Mouse (Mus musculus): ENCODE measurements around the gene Unc45b. TPM values are rescaled to one million over a fixed set of nuclear protein-coding genes. Genes with fewer than 3 reads are reported as not detected.

Unc45b gene
- 2.1 TPM for polyA plus RNA-seq (2014; fragmentation: Illumina TruSeq; extraction: RNeasy Lipid Tissue Mini Kit (QIAGEN cat#74804))

DNA sequence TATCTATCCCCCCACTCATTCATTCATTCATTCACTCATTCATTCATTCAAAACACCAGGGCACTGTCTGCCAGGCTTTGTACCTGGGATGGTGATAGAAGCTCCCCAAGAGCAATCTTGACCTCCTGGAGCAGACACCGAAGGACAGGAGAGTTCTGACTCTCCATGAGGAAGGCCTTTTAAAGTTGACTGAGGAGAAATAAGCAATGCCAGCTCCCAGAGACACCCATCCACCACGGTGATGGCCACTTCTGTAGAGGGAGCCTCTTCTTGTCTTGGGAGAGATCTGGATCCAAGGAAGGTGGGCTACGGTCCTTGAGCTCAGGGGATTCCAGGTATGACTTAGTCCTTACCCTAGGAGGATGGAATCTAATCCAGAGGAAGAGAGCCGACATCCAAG lies at the start of gene Unc45b:
Gene Unc45b, plus strand, starts transcription at position 301 of the 400 bp plus-strand sequence.

GRCm38 (mm10) chr11:82871031-82871446 lies 39.3 kb upstream of the Unc45b start, which contains the start of gene Rffl:
Gene Rffl (minus strand): TSS chr11:82871210.

GRCm38 (mm10) chr11:82890342-82890762 lies 20.0 kb upstream of the Unc45b start, which contains the start of gene Rad51d:
Gene Rad51d (minus strand): TSS chr11:82890614.

GRCm38 (mm10) chr11:82891936-82892335 lies 18.4 kb upstream of the Unc45b start, which contains the start of gene Fndc8:
Gene Fndc8 (plus strand): TSS chr11:82892124.

GRCm38 (mm10) chr11:82907651-82908607 lies 2.4 kb upstream of the Unc45b start, which contains the start of gene Nle1:
Gene Nle1 (minus strand): TSS chr11:82908411.

GRCm38 (mm10) chr11:82950736-82951481 lies 40.6 kb downstream of the Unc45b start, which contains the start of gene Slfn5:
Gene Slfn5 (plus strand): TSS chr11:82951349.

GRCm38 (mm10) chr11:82991469-82992166 lies 81.3 kb downstream of the Unc45b start, which contains the start of gene Slfn9:
Gene Slfn9 (minus strand): TSS chr11:82991830.

Other genes starting within 250 kb of the Unc45b start
- gene Cct6b, start 146.2 kb upstream of the Unc45b start, polyA plus RNA-seq (2014; fragmentation: Illumina TruSeq; extraction: RNeasy Lipid Tissue Mini Kit (QIAGEN cat#74804)), result not detected
- 25.3 TPM for gene Zfp830, start 146.2 kb upstream of the Unc45b start, polyA plus RNA-seq (2014; fragmentation: Illumina TruSeq; extraction: RNeasy Lipid Tissue Mini Kit (QIAGEN cat#74804))
- gene Lig3, start 129.4 kb upstream of the Unc45b start, polyA plus RNA-seq (2014; fragmentation: Illumina TruSeq; extraction: RNeasy Lipid Tissue Mini Kit (QIAGEN cat#74804)), result 37.7 TPM
- gene Rffl, start 39.3 kb upstream of the Unc45b start, polyA plus RNA-seq (2014; fragmentation: Illumina TruSeq; extraction: RNeasy Lipid Tissue Mini Kit (QIAGEN cat#74804)), result 10.5 TPM
- gene Rad51d, start 19.9 kb upstream of the Unc45b start, polyA plus RNA-seq (2014; fragmentation: Illumina TruSeq; extraction: RNeasy Lipid Tissue Mini Kit (QIAGEN cat#74804)), result 9.7 TPM
- not detected for gene Fndc8, start 18.4 kb upstream of the Unc45b start, polyA plus RNA-seq (2014; fragmentation: Illumina TruSeq; extraction: RNeasy Lipid Tissue Mini Kit (QIAGEN cat#74804))
- 4.3 TPM for gene Nle1, start 2.1 kb upstream of the Unc45b start, polyA plus RNA-seq (2014; fragmentation: Illumina TruSeq; extraction: RNeasy Lipid Tissue Mini Kit (QIAGEN cat#74804))
- gene Slfn5, start 40.8 kb downstream of the Unc45b start, polyA plus RNA-seq (2014; fragmentation: Illumina TruSeq; extraction: RNeasy Lipid Tissue Mini Kit (QIAGEN cat#74804)), result 20.1 TPM
- 39.7 TPM for gene Slfn9, start 81.3 kb downstream of the Unc45b start, polyA plus RNA-seq (2014; fragmentation: Illumina TruSeq; extraction: RNeasy Lipid Tissue Mini Kit (QIAGEN cat#74804))
- gene Slfn8, start 110.3 kb downstream of the Unc45b start, polyA plus RNA-seq (2014; fragmentation: Illumina TruSeq; extraction: RNeasy Lipid Tissue Mini Kit (QIAGEN cat#74804)), result 9.2 TPM
- gene Slfn2, start 154.6 kb downstream of the Unc45b start, polyA plus RNA-seq (2014; fragmentation: Illumina TruSeq; extraction: RNeasy Lipid Tissue Mini Kit (QIAGEN cat#74804)), result 8.7 TPM
- 0.40 TPM for gene Slfn1, start 206.3 kb downstream of the Unc45b start, polyA plus RNA-seq (2014; fragmentation: Illumina TruSeq; extraction: RNeasy Lipid Tissue Mini Kit (QIAGEN cat#74804))

Measured in ovary, adult 10 weeks (tissue).